Mouse (Mus musculus) hindbrain, embryonic 10.5 days (tissue): ENCODE data around the gene Ddr2. TPM values are rescaled to one million over a fixed set of nuclear protein-coding genes. Genes with fewer than 3 reads are reported as not detected.

ENCODE experiments used
- DNase-seq: peaks from one replicate; pipeline ENCODE4 v3.0.0-alpha.2; 2017; ENCODE audit warnings: low spot score
- H3K27ac ChIP-seq: fragments of 300-500 bp; sonication (generic); 2 replicates; pipeline ENCODE4 v1.5.1; 2016; ENCODE audit warnings: mild to moderate bottlenecking, moderate library complexity
- H3K27me3 ChIP-seq: fragments of 300-500 bp; sonication (generic); 2 replicates; pipeline ENCODE4 v1.6.1; 2016; ENCODE audit warnings: mild to moderate bottlenecking; ENCODE audit not compliant: poor library complexity, insufficient read depth, severe bottlenecking
- H3K36me3 ChIP-seq: fragments of 300-500 bp; sonication (generic); 2 replicates; pipeline ENCODE4 v1.6.1; 2016; ENCODE audit warnings: mild to moderate bottlenecking, moderate library complexity
- H3K4me1 ChIP-seq: fragments of 300-500 bp; sonication (generic); replicated peaks from 2 replicates; pipeline ENCODE4 v1.6.1; 2016; ENCODE audit warnings: mild to moderate bottlenecking
- H3K4me3 ChIP-seq: fragments of 300-500 bp; sonication (generic); 2 replicates; pipeline ENCODE4 v1.5.1; 2016; ENCODE audit warnings: mild to moderate bottlenecking, moderate library complexity
- H3K9me3 ChIP-seq: fragments of 300-500 bp; sonication (generic); 2 replicates; pipeline ENCODE4 v1.6.1; 2016; ENCODE audit warnings: mild to moderate bottlenecking, moderate library complexity
- WGBS: fragments of 180-500 bp; shearing (Covaris S2); methylation state at CpG from one replicate; pipeline ENCODE4 v1.1.7; 2016; 5-methylcytosine and 5-hydroxymethylcytosine counted together
- polyA plus RNA-seq: library from polyadenylated mRNA; unstranded; fragments of >200 nt; fragmentation: Nextera tagmentation; extraction: Ambion mirVana; gene quantifications from 2 replicates; pipeline ENCODE4 v1.2.1, GENCODE M21; 2016

The Ddr2 gene
- polyA plus RNA-seq, 1 experiment from 2014 or later: 30.1 TPM

- Histone ChIP-seq H3K27ac (no peak overlapping the region), H3K4me3 (no peak overlapping the region), H3K27me3 (no peaks in the 10 kb centered on the region), H3K4me1 (peaks cover 6% of the 10 kb centered on the region; the same call in 1 of the 2 replicates), H3K9me3 (no peaks in the 10 kb centered on the region), H3K36me3 (no peaks in the 10 kb centered on the region)
- no peak for DNase-seq
- 80% methylated on average over 5 of the region's 5 CpGs for WGBS
These were observed 58.9 kb downstream of the Ddr2 start for GRCm38 (mm10) chr1:170051631-170052177.

- Histone ChIP-seq H3K27me3 (no peaks in the 10 kb centered on the region), H3K4me3 (no peak overlapping the region), H3K27ac (no peak overlapping the region), H3K9me3 (no peaks in the 10 kb centered on the region), H3K4me1 (no peaks in the 10 kb centered on the region), H3K36me3 (no peaks in the 10 kb centered on the region)
- DNase-seq: no peak
- 75% methylated on average over 4 of the region's 4 CpGs for WGBS
These were observed 62.1 kb downstream of the Ddr2 start for GRCm38 (mm10) chr1:170048434-170048833.

- Histone ChIP-seq H3K9me3 (no peaks in the 10 kb centered on the region), H3K27me3 (no peaks in the 10 kb centered on the region)
- 75% methylated on average over 9 of the region's 9 CpGs for WGBS
These were observed 65.7 kb downstream of the Ddr2 start for GRCm38 (mm10) chr1:170044726-170045471.

GRCm38 (mm10) chr1:170043753-170044152, 66.8 kb downstream of the Ddr2 start:
- no peak for DNase-seq
- no peaks in the 10 kb centered on the region for H3K27me3 ChIP-seq
- no peaks in the 10 kb centered on the region for H3K36me3 ChIP-seq
- H3K4me3 ChIP-seq: no peak overlapping the region
- no peaks in the 10 kb centered on the region for H3K4me1 ChIP-seq
- H3K9me3 ChIP-seq: no peaks in the 10 kb centered on the region
- no peak overlapping the region for H3K27ac ChIP-seq

More at GRCm38 (mm10) chr1:170044726-170045471, 65.7 kb downstream of the Ddr2 start:
- no peak overlapping the region for H3K27ac ChIP-seq
- DNase-seq: no peak
- no peaks in the 10 kb centered on the region for H3K36me3 ChIP-seq
- H3K4me1 ChIP-seq: no peaks in the 10 kb centered on the region
- H3K4me3 ChIP-seq: no peak overlapping the region

- no peaks in the 10 kb centered on the region for H3K4me1 ChIP-seq
- H3K4me3 ChIP-seq: no peak overlapping the region
- DNase-seq: no peak
- 89% methylated on average over 5 of the region's 5 CpGs for WGBS
- no peak overlapping the region for H3K27ac ChIP-seq
- no peaks in the 10 kb centered on the region for H3K36me3 ChIP-seq
- no peaks in the 10 kb centered on the region for H3K27me3 ChIP-seq
- no peaks in the 10 kb centered on the region for H3K9me3 ChIP-seq
These were observed 67.6 kb downstream of the Ddr2 start for GRCm38 (mm10) chr1:170042996-170043395.

GRCm38 (mm10) chr1:170039402-170039801, 71.2 kb downstream of the Ddr2 start:
- Histone ChIP-seq H3K4me1 (no peaks in the 10 kb centered on the region), H3K36me3 (no peaks in the 10 kb centered on the region), H3K4me3 (no peak overlapping the region), H3K9me3 (no peaks in the 10 kb centered on the region), H3K27ac (no peak overlapping the region), H3K27me3 (no peaks in the 10 kb centered on the region)
- WGBS: 69% methylated on average over 4 of the region's 4 CpGs
- no peak for DNase-seq

- DNase-seq: no peak
- no peak overlapping the region for H3K4me3 ChIP-seq
- H3K36me3 ChIP-seq: no peaks in the 10 kb centered on the region
- H3K27ac ChIP-seq: no peak overlapping the region
- H3K9me3 ChIP-seq: no peaks in the 10 kb centered on the region
- WGBS: 88% methylated on average over 3 of the region's 3 CpGs
- H3K4me1 ChIP-seq: no peaks in the 10 kb centered on the region
- H3K27me3 ChIP-seq: no peaks in the 10 kb centered on the region
These were observed 75.0 kb downstream of the Ddr2 start for GRCm38 (mm10) chr1:170035575-170035974.

- WGBS: 89% methylated on average over 4 of the region's 4 CpGs
- no peaks in the 10 kb centered on the region for H3K9me3 ChIP-seq
These were observed 75.6 kb downstream of the Ddr2 start for GRCm38 (mm10) chr1:170034961-170035360.

GRCm38 (mm10) chr1:170031656-170032055, 78.9 kb downstream of the Ddr2 start:
- 89% methylated on average over 3 of the region's 3 CpGs for WGBS
- no peaks in the 10 kb centered on the region for H3K27me3 ChIP-seq

More at GRCm38 (mm10) chr1:170034961-170035360, 75.6 kb downstream of the Ddr2 start:
- Histone ChIP-seq H3K4me1 (no peaks in the 10 kb centered on the region), H3K36me3 (no peaks in the 10 kb centered on the region), H3K27me3 (no peaks in the 10 kb centered on the region), H3K4me3 (no peak overlapping the region), H3K27ac (no peak overlapping the region)
- no peak for DNase-seq

GRCm38 (mm10) chr1:170014784-170015183, 95.8 kb downstream of the Ddr2 start:
- no peak overlapping the region for H3K4me3 ChIP-seq
- H3K36me3 ChIP-seq: peaks cover 11% of the 10 kb centered on the region; the same call in 1 of the 2 replicates
- H3K4me1 ChIP-seq: no peaks in the 10 kb centered on the region
- no peaks in the 10 kb centered on the region for H3K27me3 ChIP-seq
- peaks cover 43% of the 10 kb centered on the region for H3K9me3 ChIP-seq
- 94% methylated on average over 3 of the region's 3 CpGs for WGBS
- H3K27ac ChIP-seq: no peak overlapping the region
- DNase-seq: no peak

More at GRCm38 (mm10) chr1:170031656-170032055, 78.9 kb downstream of the Ddr2 start:
- Histone ChIP-seq H3K27ac (no peak overlapping the region), H3K9me3 (no peaks in the 10 kb centered on the region), H3K4me1 (no peaks in the 10 kb centered on the region), H3K36me3 (no peaks in the 10 kb centered on the region), H3K4me3 (no peak overlapping the region)
- DNase-seq: no peak

GRCm38 (mm10) chr1:170010716-170011505, 99.7 kb downstream of the Ddr2 start:
- Histone ChIP-seq H3K4me1 (no peaks in the 10 kb centered on the region), H3K27ac (no peak overlapping the region), H3K27me3 (no peaks in the 10 kb centered on the region), H3K36me3 (no peaks in the 10 kb centered on the region), H3K4me3 (no peak overlapping the region), H3K9me3 (peaks cover 14% of the 10 kb centered on the region)
- no peak for DNase-seq
- WGBS: 94% methylated on average over 15 of the region's 15 CpGs

GRCm38 (mm10) chr1:170009296-170009695, 101.3 kb downstream of the Ddr2 start:
- H3K9me3 ChIP-seq: no peaks in the 10 kb centered on the region
- H3K36me3 ChIP-seq: no peaks in the 10 kb centered on the region
- no peak overlapping the region for H3K4me3 ChIP-seq
- no peak overlapping the region for H3K27ac ChIP-seq
- no peak for DNase-seq
- WGBS: 91% methylated on average over 1 of the region's 1 CpGs
- H3K4me1 ChIP-seq: no peaks in the 10 kb centered on the region
- no peaks in the 10 kb centered on the region for H3K27me3 ChIP-seq
